Mouse (Mus musculus) mature B cell (primary cell): ENCODE data around the gene Cd247.

ENCODE experiments used
- in situ Hi-C: fragments of 300-500 bp; cut with MboI; formaldehyde crosslinking; loops from 2 replicates; pipeline ENCODE4 v1.14.3; 2019

Gene Cd247

DNA sequence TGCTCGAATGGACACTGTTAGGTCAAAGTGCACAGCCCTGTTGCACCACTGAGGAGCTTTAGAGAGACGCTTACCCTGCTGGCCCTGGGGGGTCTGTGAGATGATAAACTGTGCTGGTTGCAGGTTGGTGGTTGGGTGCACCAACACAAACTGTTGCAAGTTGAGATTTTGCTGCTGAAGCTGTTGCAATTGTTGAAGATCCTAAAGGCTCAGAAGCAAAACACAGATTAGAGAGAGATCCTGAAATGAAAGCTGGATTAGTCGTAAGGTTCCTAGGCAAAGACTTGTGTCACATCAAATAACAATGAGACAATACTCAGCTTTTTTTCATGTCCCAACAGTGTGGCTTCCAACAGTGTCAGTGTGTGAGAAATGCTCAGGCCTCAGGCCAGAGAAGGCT lies 120.3 kb downstream of the Cd247 start:
- in situ Hi-C loops, result no loop called here

GRCm38 (mm10) chr1:165909471-165909870 lies 121.0 kb downstream of the Cd247 start:
- in situ Hi-C loops, result no loop called here

DNA sequence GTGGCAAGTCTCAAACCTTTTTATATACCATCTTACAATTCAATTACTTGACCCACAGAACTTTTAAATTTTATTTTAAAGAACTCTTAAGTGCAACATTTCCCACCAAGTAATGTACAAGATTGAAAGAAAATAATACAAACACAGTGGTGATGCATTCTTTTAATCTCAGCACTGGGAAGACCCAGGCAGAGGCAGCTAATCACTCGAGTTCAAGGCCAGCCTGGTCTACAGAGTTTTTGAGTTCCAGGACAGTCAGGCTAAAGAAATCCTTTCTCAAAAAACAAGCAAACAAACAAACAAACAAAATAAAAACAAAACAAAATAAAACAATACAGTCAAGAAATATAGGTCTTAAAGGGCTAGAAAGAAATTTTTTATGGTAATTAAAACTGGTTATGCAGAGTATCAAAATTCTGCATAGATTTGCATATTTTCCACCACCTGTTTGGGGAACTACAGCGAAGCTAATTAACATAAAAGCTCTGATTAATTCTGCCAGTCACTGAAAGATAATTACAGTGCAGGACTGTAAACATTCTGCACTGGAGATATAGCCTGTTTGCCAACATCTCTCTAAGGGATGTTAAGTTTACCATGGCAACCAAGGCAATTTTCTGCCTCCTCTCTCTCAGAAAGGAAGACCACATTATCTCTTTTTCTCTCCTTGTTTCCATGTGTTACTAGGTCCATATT lies 125.4 kb downstream of the Cd247 start:
- in situ Hi-C loops, result no loop called here

DNA sequence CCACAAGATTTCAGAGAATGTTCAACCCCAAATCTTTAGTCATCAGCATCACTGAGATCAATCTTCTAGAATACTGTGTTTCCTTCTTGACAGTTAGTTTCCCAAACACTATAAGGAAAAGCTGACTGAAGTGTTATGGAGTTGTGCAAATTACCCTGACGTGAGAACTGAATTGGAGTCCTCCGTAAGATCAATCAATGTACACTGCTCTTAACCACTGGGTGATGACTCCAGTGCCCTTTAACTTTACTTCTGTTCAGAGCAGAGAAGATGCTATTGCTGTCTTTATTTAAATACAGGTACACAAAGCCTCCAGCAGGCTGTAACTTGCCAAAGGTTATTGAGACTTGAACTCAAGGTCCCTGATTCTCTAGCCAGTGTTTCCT lies 125.9 kb downstream of the Cd247 start:
- in situ Hi-C loops, result no loop called here

DNA sequence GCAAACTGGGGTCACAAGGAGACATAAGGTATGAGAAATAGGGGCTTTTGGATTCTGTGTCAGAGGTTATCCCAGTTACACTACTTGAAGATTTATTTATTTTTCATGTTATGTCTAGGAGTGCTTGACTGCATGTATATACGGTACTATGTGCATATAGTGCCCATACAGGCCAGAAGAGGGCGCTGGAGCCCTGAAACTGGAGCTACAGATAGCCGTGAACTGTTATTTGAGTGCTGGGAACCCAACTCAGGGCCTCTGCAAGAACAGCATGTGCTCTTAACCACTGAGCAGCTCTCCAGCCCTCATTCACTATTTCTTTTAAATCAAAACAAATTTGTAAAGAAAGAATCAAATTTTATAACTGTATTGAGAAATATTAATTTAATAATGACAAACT lies 132.5 kb downstream of the Cd247 start:
- in situ Hi-C loops, result no loop called here

DNA sequence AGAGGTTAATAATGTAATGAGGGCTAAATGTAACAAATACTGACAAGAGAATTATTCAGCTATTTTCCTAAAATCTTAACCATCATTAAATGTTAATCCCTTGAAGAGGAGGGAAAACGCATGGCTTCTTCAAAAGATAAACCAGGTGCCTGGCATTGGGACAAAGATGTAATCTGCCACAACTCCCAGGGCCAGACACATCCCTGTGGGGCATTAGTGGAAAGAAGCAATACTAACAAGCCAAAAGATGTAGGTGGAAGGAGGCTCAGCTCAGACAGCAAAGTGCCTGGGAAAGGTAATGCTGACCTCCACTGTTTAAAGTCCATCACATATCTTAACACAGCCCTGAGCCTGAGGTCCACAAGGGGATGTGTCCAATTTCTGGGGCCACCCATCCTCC lies 134.0 kb downstream of the Cd247 start:
- in situ Hi-C loops, result no loop called here

DNA sequence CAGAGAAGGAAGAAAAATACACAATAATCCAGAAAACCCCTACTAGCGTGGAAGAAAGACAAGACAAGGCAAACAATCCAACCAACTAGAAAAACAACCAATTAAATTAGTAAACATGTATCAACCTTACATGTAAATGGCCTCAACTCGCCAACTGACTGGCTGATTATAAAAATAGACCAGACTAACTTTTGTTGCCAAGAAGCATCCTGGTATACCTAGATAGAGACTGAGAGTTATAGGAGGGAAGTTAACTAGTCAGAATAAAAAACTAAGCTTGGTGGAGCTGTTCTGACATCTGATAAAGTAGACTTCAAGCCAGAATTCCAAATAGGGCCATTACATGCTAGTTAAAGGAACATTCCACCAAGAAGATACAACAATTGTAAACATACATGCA lies 136.7 kb downstream of the Cd247 start:
- in situ Hi-C loops, result no loop called here
